Mouse (Mus musculus): ENCODE measurements around the gene Gm49776.
"Not testable (repeated sequence)": the region's sequence is repeated elsewhere in the genome, so short reads cannot be mapped to it uniquely, and the experiment has no call there.

Gm49776 gene

GRCm38 (mm10) chr16:18203430-18204091 lies 54.6 kb downstream of the Gm49776 start:
- DNase-seq (ENCODE audit: low read depth in 1 of 2, low spot score in 2 of 2), result no peak

- no peak for DNase-seq (ENCODE audit: low read depth in 1 of 2, low spot score in 2 of 2)
Measured at GRCm38 (mm10) chr16:18202061-18202460, 56.1 kb downstream of the Gm49776 start.

GRCm38 (mm10) chr16:18201620-18202019 lies 56.5 kb downstream of the Gm49776 start:
- no peak for DNase-seq (ENCODE audit: low read depth in 1 of 2, low spot score in 2 of 2)

- DNase-seq (ENCODE audit: low read depth in 1 of 2, low spot score in 2 of 2), result no peak
Measured at GRCm38 (mm10) chr16:18200062-18200461, 58.1 kb downstream of the Gm49776 start.

- DNase-seq (ENCODE audit: low read depth in 1 of 2, low spot score in 2 of 2), result no peak
Measured at GRCm38 (mm10) chr16:18198365-18199098, 59.6 kb downstream of the Gm49776 start.

GRCm38 (mm10) chr16:18197881-18198280 lies 60.2 kb downstream of the Gm49776 start:
- DNase-seq (ENCODE audit: low read depth in 1 of 2, low spot score in 2 of 2), result no peak

- DNase-seq (ENCODE audit: low read depth in 1 of 2, low spot score in 2 of 2), result not testable (repeated sequence)
Measured at GRCm38 (mm10) chr16:18195561-18195960, 62.6 kb downstream of the Gm49776 start.

Data from monocyte, adult 2 months (primary cell).